Mouse (Mus musculus): ENCODE results near the gene Bbs2. TPM values are rescaled to one million over a fixed set of nuclear protein-coding genes. Genes with fewer than 3 reads are reported as not detected.

Bbs2 gene
- total RNA-seq, 2 experiments from 2014 or later = 5.3 to 15.9 TPM

Other genes with a start within 250 kb of the Bbs2 start
- gene Amfr, start 86.1 kb downstream of the Bbs2 start, total RNA-seq (2014; fragmentation: Nextera tagmentation) = 62.9 and 64.6 TPM in 2 replicates
- 89.4 and 214 TPM in 2 replicates for gene Amfr, start 86.1 kb downstream of the Bbs2 start, total RNA-seq (2017)
- 122 and 145 TPM in 2 replicates for gene Nudt21, start 61.9 kb downstream of the Bbs2 start, total RNA-seq (2014; fragmentation: Nextera tagmentation)
- 68.2 and 81.4 TPM in 2 replicates for gene Nudt21, start 61.9 kb downstream of the Bbs2 start, total RNA-seq (2017)
- 17.2 and 19.0 TPM in 2 replicates for gene Ogfod1, start 61.7 kb downstream of the Bbs2 start, total RNA-seq (2014; fragmentation: Nextera tagmentation)
- 8.4 and 11.3 TPM in 2 replicates for gene Ogfod1, start 61.7 kb downstream of the Bbs2 start, total RNA-seq (2017)
- not detected in 2 replicates for gene Mt4, start 38.3 kb upstream of the Bbs2 start, total RNA-seq (2014; fragmentation: Nextera tagmentation)
- gene Mt4, start 38.3 kb upstream of the Bbs2 start, total RNA-seq (2017) = not detected in 2 replicates
- not detected in 2 replicates for gene Mt3, start 53.7 kb upstream of the Bbs2 start, total RNA-seq (2014; fragmentation: Nextera tagmentation)
- not detected in 2 replicates for gene Mt3, start 53.7 kb upstream of the Bbs2 start, total RNA-seq (2017)
- gene Mt2, start 73.7 kb upstream of the Bbs2 start, total RNA-seq (2014; fragmentation: Nextera tagmentation) = 352 and 428 TPM in 2 replicates
- gene Mt2, start 73.7 kb upstream of the Bbs2 start, total RNA-seq (2017) = 400 TPM in 2 replicates
- 524 and 583 TPM in 2 replicates for gene Mt1, start 80.2 kb upstream of the Bbs2 start, total RNA-seq (2014; fragmentation: Nextera tagmentation)
- 648 and 717 TPM in 2 replicates for gene Mt1, start 80.2 kb upstream of the Bbs2 start, total RNA-seq (2017)
- gene Nup93, start 115.6 kb upstream of the Bbs2 start, total RNA-seq (2014; fragmentation: Nextera tagmentation) = 66.6 and 86.4 TPM in 2 replicates
- 55.1 and 69.6 TPM in 2 replicates for gene Nup93, start 115.6 kb upstream of the Bbs2 start, total RNA-seq (2017)
- 0.12 and 1.8 TPM in 2 replicates for gene Slc12a3, start 230.3 kb upstream of the Bbs2 start, total RNA-seq (2014; fragmentation: Nextera tagmentation)
- not detected in 2 replicates for gene Slc12a3, start 230.3 kb upstream of the Bbs2 start, total RNA-seq (2017)

All from megakaryocyte-erythroid progenitor cell, adult 5-6 weeks (primary cell).